Mouse (Mus musculus) lung, postnatal 4 days (tissue): Measurements from ENCODE around the gene Rcor3.

Source experiments
- DNase-seq, 2 experiments: peaks; one replicate each; pipeline ENCODE4 v3.0.0; 2021

The Rcor3 gene

GRCm38 (mm10) chr1:192092879-192093660 lies 44.8 kb downstream of the Rcor3 start:
- peak; percentile 85 to 90 for DNase-seq

- peak; percentile 98 to 99 for DNase-seq
Observed at GRCm38 (mm10) chr1:192091806-192092772, 45.8 kb downstream of the Rcor3 start, which contains the start of gene Traf5. Traf5 (minus strand) TSS chr1:192092559.

- no peak for DNase-seq
Observed at GRCm38 (mm10) chr1:192090689-192091567, 46.9 kb downstream of the Rcor3 start.

- DNase-seq, result no peak
Observed at GRCm38 (mm10) chr1:192090281-192090680, 47.6 kb downstream of the Rcor3 start.

DNA sequence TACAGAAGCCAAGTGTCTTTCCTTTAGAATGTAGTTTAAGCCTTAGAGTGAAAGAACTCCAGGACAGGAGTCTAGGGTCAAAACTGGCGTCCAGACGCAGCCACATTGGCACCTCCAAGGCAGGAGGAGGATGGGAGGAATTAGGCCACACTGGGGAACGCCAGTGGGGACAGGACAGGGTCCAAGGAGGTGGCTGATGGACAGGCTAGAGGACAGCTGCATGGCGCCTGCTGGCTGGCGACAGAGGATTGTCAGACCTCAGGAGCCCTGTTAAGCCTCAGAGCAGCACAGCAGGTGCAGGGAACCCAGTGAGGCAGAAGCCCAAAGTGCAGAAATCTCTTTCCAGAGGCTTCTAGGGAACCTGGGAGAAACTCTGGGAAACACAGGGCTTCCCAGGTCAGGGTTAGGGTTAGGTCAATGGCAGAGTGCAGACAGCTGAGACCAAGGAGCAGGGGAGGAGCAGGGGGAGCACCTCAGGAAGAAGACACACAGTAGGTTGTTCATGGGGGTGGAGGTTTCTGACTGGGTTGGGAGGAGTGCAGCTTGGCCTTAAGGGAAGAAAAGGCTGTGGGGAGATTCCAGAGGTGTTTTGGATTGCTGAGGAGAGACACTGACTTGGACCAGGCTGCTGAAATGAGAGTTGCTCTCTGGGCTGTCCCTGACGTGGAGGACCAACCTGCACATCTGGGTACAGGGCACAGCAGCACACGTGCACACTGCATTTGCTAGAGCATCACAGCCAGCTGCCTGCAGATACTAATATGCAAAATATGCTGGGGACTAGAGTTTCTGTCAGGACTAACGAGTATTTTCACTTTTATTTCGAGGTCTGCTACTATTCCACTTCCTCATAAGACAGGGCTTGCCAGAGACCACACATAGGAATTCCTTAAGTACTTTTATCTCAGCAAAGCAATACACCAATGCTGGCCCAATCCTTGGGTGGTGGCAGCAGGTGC lies 48.4 kb downstream of the Rcor3 start:
- DNase-seq, result no peak

- DNase-seq, result no peak
Observed at GRCm38 (mm10) chr1:192088011-192088410, 49.9 kb downstream of the Rcor3 start.

- DNase-seq, result peak in 1 of 2 experiments; percentile 45
Observed at GRCm38 (mm10) chr1:192087098-192087497, 50.8 kb downstream of the Rcor3 start.

- DNase-seq, result no peak
Observed at GRCm38 (mm10) chr1:192086279-192087037, 51.4 kb downstream of the Rcor3 start.

GRCm38 (mm10) chr1:192085218-192085617 lies 52.6 kb downstream of the Rcor3 start:
- DNase-seq, result no peak

GRCm38 (mm10) chr1:192082646-192083045 lies 55.2 kb downstream of the Rcor3 start:
- DNase-seq, result no peak

DNA sequence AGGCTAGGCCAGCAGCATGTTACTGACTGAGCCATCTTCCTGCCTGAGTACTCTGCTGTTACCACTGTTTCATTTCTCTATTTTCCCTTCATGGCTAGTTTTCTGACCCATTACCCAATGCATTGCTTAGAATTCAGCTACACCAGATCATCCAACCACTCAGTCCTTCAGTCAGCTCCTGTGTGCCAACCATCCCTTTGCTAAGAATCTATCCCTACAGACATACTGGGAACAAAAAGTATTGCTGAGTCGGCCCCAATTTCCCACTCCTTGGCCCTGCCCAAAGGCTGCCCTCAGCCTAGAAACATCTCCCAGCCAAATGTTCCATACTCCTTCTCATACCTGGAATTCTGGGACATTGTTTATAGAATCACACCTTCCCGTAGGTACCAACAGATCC lies 56.7 kb downstream of the Rcor3 start:
- DNase-seq, result no peak

DNA sequence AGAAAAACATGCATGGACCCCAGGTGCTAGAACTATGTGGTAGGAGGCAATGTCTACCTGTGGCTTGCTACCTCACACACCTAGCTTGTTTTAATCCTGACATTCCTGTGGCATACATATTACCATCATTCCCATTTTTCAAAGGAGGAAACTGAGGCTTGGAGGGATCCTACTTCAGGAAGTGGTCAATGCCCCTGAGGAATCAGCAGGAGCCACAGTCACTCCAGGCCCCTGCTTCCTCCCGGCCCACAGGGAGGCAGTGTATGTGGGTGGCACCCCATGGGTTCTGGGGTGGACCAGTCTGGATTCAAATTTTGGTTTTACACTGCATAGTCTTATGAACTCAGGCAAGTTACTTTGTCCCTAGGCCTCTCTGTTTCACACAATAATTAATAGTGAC lies 58.7 kb downstream of the Rcor3 start:
- no peak for DNase-seq

DNA sequence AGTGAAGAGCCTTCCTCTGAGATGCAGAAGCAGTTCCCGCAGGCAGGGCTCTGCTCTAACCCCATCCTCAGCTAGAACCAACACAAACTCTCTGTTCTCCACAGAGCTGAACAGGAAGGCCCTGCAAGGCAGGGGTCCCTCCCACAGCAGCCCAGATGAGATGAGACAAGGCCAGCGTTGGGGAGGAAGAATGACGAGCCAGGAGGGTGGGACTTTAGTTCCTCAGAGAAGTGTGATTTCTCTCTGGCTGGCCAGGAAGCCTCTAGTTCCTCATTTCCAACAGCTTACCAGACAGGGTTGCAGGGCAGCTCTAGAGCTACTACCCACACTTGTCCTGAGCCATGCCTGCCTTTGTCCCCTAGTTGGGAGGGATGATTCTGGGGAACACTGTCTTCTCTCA lies 59.5 kb downstream of the Rcor3 start:
- peak; percentile 80 to 85 for DNase-seq

DNA sequence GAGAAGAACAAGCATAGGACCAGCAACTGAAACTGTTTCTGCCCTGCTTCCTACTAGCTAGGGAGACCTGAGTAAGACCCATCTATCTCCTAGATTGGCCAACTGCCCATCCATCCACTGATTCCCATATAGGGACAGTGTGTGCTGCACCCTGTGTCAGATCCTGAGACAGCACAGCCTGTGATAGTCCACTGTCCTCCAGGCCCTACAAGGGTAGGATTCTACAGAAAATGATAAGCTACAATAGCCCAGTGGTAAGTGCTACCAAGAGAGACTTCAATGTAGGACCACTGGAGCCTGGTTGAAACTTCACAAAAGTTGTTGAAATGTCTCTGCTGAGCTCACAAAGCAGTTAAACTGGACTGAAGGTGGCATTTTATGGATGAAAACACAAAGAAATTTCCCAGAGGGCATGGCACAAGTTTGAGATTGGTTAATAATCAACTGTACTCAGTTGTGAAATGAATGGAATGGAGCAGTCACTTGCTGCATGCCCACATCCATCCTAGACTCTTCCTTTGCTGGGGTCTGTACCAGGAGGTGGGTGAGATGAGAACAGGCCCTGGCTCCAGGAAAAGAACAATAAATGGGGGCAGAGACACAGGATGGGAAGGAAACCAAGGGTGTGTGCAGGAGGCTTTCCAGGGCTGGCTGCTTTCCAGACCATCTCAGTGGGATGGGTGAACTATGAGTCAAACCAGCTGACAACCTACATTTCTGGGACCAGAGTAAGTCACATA lies 60.9 kb downstream of the Rcor3 start:
- peak; percentile 71 to 80 for DNase-seq

DNA sequence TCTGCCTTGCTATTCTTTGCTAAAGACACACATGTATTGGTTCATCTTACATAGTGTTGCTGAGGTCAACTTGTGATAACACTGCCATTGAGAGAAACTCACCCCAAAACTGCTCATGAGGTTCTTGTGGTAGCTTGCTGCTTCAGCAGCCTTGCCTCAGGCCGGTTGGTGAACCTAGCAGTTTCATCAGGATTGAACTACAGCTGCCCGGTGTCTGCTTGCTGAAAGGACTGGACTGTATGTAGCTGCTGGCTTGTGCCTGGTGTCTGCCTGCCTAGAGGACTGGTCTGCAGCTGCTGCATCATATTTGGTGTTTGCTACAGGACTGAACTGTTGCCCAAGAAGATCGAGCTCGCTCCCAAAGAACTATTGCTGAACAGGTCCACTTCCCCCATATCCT lies 61.8 kb downstream of the Rcor3 start:
- no peak for DNase-seq

DNA sequence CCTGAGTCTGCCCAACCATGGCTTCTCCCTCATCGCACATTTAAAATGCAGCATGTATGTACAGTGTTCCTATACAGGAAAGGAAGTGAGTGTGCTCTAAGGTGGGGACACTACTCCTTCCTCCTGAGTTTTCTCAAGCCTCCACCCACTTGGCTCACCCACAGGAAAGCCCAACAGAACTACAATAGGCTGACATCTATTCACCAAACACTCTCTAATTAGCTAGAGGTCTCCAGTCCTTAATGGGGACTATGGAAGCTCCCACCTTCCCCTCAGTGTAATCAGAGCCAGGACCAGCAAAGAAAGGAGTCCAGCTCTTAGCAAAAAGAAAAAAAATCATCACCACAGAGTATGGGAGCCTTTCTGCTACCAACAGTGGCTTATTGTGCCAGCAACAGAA lies 63.0 kb downstream of the Rcor3 start:
- DNase-seq, result peak; percentile 35 to 44

- DNase-seq, result no peak
Observed at GRCm38 (mm10) chr1:192072426-192072825, 65.4 kb downstream of the Rcor3 start.

DNA sequence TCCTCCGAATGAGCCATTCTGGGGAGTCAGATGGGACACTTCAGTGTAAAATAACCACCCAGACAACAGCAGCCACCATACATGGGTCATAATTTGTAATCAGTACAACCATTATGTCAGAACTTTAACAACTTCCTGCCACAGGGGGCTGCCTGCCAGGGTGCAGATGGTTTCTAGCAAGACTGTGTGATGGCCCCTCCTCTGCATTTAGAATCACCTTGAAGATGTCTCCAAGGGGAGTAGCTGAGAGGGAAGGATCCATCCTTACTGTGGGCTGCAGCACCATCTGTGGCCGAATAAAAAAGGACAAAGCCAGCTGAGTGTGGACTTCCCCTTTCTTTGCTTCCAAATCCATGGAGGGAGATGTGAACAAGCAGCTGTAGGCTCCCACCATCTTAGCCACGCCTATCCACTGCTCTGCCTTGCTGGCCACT lies 67.2 kb downstream of the Rcor3 start:
- DNase-seq, result peak in 1 of 2 experiments; percentile 51

GRCm38 (mm10) chr1:192069971-192070591 lies 67.8 kb downstream of the Rcor3 start:
- peak; percentile 44 to 73 for DNase-seq
